Mouse (Mus musculus): ENCODE data around the gene Gnai2.

Gnai2 gene

DNA sequence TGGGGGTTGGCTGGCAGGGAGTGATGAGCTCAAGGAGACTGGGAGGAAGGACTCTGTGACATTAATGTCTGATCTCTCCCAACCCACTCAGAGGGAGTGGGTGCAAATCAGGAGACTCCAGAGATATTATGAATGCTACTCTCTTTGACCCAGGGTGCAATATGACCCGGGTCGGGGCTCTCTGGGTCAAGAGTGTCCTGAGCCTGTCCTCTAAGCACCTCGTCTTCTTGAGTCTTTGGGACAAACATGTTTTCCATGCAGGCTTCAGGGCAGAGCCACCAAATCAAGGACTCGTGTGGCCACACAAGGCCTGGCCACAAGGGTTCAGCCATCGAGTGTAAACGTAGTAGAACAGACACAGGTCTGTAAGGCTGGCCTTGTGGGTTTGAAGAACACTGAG lies 22.9 kb upstream of the Gnai2 start:
- DNase-seq (ENCODE audit: low spot score): no peak

DNA sequence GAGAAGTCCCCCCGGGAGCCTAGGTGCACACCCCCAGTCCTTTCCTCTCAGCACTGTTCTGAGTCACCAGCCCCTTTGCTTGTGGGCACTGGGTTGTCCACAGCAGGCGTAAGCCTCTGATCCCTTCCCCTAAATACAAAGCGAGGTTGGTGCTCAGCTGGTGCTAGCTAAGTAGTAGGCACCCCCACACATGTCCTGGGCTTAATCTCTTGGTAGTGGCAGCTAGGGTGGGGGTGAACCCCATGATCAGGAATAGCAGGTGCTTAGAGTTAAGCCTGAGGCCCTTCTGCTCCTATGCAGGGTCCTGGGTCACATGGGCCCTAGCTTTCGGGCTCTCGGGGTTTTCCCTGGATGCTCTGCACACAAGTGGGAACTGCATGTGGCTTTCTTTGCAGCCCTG lies 22.0 kb upstream of the Gnai2 start:
- no peak for DNase-seq (ENCODE audit: low spot score)

DNA sequence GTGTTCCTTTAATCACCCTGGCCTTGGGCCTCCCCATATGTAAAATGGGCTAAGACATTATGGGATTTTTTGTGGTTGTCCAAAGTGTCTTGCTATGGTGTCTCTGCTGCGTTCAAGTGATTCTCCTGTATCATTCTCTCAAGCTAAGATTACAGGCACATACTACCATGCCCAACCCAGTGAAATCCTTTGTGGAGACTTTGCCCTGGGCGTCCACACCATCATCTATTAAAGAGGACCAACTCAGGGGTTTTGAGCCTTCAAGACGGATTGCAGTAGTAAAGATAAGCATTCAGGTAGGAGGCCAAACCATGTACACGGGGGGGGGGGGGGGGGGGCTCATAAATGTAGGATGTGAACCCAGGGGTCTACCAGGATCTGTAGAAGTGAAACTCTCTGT lies 19.4 kb upstream of the Gnai2 start:
- no peak for DNase-seq (ENCODE audit: low spot score)

DNA sequence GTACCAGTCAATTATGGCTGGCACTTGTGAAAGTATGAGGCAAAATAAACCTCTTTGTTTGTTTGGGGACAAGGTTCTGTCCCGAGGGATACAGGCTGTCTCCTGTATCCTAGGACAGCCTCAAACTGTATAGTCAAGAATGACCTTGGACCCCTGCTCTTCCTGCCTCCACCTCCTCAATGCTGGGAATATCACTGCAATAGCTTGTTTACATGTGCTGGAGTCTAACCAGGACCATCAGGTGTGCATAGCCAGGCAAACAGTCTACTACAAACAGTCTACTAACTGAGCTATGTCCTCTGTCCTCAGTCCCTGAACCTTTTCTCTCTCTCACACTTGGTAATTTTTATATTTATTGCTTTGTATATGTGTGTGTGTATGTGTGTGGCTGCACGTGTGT lies 18.3 kb upstream of the Gnai2 start:
- DNase-seq (ENCODE audit: low spot score): no peak

DNA sequence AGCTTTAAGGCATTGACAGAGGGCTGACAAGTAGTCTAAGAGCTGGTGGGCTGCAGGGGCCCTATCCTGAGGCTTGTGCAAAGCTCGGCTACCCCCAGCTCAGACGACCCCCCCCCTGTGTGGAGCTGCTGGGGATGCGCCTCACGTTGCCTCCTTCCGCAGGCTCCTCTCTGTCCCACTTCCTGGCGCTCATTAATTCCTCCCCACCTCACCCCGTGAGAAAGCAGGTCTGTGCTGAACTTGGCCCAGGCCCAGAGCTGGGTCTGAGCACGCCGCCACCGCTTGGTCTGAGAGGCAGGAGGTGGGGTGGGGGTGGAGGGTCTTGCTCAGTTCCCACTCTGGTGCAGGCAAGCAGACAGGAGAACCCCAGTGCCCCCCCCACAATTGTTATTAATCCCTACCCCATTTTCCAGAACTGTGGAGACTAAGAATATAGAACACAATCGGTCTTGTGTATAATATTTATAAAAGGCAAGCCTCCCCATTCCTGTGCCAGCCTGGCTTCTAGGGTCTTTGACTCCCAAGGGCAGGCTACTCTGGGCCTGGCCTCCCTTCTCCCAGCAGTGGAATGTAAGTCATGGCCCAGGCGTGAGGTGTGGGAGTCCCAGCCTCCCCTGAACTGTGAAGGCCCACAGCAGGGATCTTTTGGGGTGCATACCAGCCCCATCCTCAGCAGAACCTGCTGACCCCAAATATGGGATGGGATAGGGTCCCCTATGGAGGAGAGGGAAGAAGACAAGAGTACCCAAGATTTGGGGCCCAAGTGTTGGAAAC lies 15.7 kb upstream of the Gnai2 start:
- DNase-seq (ENCODE audit: low spot score): no peak

DNA sequence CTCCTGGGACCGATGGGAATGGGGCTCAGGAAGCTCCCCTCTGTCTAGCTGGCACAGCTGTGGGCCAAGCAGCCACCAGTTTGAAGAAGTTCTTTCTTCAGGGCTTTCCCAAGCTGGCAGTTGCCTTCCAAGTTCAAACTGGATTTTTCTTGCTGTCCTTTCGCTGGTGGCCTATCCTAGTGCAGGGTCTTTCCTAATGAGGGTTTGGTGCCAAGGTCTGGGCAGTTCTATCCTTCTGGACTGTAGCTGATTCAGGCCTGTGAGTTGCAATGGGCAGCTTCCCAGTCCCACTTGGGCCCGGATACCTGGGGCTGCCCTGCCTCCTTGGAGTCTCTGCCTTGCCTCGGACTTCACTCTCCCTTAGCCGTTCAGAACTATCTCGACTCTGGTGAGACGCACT lies 15.1 kb upstream of the Gnai2 start:
- DNase-seq (ENCODE audit: low spot score): no peak

DNA sequence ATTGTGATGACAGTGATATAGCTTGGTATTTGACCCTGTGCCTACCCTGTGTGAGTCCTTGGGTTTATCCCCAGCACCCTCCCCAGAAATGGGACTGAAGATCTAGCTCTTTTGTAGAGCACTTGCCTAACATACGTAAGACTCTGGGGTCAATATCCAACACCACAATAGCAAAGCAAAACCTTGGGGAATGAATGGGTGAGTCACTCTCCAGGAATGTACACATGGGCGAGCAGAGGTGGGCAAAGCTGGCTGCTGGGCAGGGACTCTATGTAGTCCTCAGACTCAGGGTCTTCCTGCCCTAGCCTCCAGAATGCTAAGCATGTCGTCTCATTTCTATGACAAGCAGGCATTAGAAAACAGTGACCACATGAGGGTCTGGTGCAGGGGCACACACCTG lies 13.6 kb upstream of the Gnai2 start:
- DNase-seq (ENCODE audit: low spot score): no peak

DNA sequence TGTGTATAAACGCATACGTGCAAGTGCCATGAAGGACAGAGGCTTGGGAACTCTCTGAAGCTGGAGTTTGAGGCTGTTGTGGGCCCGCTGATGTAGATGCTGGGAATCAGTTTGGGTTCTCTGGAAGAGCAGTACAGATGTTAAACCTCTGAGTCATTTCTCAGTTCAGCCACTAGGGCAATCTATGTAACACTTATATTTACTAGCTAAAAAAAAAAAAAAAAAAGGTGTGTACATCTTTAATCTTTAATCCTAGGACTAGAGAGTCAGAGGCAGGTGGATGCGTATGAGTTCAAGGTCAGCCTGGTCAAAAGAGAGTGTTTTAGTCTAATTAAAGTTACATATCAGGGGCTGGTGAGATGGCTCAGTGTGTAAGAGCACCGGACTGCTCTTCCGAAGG lies 11.8 kb upstream of the Gnai2 start:
- DNase-seq (ENCODE audit: low spot score): no peak

DNA sequence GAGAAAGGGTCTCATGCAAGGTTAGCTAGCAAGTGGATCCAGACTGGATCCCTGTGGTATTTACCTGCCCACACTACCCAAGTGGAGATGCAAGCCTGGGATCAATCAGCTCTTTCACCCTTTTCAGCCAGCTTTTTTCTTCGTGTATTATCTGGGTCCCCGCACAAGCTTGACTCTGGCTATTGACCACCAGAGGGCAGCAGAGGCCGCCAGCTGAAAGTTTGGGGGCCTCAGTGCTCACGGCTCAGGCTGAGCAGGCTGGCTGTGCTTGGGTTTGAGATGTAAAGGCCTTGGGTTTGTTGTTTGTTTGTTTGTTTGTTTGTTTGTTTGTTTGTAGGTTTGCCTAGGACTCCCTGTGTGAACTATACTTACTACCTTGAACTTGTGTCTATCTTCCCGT lies 10.4 kb upstream of the Gnai2 start:
- peak; percentile 93 for DNase-seq (ENCODE audit: low spot score)

DNA sequence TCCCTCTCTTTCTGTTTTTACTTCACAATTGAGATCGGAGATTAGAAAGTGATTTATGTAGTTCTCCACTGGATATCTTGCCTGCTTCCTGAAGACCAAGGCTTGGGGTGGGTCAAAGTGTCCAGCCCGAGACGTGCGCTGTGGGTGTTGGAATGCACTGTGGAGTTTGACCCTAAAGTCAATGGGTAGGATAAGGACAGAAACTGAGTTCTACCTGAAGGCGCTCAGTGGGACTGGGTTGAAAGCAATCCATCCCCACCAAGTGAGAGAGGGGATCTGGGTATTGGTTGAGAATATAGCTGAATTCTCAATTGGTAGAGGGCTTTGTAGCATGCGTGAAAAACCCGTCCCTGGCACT lies 10.0 kb upstream of the Gnai2 start:
- no peak for DNase-seq (ENCODE audit: low spot score)

DNA sequence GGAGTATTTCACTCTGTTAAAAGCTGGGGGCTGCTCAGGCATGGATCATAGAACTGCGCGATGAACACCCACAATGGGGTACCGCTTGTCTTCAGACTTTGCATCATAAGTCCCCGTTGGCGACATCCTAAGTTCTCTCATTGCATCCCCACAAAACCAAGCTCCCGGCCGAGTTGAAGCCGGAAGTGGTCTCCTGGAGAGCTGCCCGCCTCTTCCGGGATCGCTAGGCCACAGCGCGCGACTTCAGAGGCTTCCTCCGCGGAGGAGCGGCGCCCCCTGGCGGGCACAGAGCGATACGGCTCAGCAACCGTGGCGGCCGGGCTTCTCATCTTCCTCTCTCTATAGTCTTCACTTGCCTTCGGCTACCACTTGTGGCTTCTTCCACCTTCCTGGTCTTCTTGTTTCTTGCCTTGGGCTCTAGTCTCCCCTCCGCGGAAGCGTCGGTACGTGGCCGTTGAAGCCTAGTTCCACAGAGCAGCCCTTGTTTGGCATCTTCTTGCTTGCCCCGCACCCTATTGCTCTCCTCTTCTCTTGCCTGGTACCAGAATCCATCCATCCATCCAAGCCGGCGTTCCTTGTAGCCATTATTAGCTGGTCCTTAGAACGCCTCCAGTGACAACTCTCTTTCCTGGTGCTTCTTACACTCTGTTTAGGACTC lies 9.5 kb upstream of the Gnai2 start:
- DNase-seq (ENCODE audit: low spot score): peak; percentile 97

DNA sequence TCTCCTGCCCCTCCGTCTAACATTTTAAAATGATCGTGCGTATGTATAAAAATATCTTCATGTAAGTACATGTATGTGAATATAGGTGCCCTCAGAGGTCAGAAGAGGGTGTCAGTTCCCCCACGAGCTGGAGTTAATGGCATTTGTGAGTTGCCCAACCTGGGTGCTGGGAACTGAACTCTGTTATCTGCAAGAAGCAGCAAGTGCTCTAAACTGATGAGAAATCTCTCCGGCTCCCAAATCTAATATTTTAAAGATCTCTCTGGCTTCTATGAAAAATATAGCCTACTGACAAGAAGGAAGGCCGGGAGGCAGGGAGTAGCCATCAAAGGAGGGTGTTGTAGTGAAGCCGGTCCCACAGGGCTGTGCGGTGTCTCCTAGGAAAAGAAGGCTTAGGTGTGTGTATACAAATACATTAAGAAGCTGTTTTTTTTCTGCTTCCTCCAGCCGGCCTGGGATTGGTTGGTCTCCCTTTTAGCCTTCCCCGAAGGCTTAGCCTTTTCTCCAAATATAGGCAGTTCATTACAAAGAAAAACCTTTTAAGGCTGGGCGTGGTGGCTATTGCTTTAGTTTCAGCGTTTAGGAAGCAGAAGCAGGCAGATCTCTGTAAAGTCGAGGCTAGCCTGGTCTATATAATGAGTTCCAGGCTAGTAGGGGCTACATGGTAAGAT lies 8.5 kb upstream of the Gnai2 start:
- DNase-seq (ENCODE audit: low spot score): no peak

DNA sequence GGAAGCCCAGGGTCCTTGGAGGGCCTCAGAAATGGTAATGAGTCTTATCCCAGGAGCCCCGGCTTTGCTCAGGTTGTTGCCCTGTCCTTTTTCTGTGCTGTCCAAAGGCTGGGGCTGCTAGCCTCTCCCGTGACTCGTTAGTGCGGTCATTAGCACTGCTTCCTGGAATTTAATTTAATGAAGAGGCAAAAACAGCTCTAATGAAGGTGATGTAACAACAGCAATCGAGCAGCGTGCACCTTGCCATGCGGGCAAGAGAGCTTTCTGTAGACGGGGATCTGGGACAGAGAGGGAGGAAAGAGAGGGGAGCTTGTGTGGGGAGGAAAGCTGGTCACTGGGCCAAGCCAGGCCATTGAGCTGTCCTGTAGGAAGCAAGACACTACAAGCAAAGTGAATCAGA lies 6.5 kb upstream of the Gnai2 start:
- no peak for DNase-seq (ENCODE audit: low spot score)

DNA sequence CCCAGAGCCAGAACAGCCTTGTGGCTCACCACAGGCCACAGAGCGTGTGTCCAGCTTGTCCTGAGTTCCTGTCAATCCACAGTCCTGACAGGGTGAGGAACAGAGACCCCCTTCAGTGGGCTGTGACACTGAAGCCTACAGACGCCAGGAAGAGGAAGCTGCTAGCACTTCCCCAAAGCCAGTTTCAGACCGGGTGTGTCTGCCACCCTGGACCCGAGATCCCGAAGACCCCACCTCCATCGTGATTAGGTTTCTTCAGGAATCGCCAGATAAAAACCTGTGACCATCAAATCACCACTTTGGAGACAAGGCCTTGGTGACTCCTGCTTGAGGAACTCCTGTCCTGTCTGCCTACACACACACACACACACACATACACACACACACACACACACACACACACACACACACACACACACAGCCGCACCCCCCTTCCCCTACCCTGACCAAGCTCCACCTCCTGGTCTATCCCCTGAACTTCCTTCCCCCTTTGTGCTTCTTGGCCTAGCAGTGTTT lies 5.1 kb upstream of the Gnai2 start:
- no peak for DNase-seq (ENCODE audit: low spot score)

DNA sequence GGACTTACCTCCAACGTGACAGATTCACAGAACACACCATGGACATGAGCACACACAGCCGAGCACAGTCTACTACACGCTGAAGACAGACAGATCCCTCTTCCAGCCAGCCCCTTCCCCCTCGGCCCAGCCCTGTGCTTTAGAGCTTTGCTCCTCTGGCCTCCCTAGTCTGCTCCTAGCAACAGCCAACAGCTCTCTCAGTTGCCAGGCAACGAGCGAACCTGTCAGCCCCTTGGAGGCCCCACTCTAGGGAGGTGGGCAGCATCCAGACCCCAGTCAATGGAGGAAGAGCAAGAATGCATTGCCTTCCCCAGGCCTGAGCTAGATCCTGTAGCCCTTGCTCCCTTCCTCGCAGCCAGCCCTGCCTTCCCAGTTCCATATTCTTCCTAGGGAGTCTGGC lies 1.9 kb upstream of the Gnai2 start:
- peak; percentile 90 for DNase-seq (ENCODE audit: low spot score)

DNA sequence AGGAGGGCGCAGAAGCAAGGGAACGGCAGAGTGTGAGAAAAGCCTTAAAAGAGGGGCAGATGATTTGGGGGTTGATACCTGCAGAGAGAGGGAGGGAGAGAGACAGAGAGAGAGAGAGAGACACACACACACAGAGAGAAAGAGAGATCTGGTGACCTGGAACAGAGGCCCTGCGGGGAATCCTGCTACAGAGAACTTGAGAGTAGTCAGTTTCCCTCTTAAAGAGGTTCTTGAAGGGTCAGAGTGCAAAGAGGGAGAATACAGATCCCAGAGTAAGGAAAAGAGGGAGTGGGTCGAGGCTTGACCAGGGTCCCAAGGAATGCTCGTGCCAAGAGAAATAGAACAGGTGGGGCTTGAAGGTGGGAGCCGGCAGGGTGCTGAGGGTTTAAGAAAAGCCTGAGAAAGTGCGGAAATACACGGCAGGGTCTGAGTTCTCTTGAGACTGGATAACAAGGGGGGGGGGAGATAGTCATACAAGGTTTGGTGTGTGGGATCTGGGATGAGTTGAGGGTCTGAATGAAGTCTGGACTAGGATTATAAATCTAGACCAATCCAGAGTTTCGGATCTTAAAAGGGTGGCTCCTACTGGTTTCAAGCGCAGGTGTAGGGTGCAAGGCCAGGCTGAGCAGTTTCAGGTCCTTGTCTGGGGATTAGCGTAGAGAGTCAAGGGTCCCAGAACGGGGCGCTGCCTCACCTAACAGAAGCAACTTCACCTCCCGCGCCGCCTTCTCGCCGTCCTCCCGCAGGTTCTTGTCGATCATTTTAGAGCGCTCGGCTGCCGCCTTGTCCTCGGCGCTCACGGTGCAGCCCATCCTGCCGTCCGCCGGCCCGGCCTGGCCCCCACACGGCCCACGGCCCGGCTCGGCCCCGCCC lies 525 bp downstream of the Gnai2 start:
- no peak for DNase-seq (ENCODE audit: low spot score)

DNA sequence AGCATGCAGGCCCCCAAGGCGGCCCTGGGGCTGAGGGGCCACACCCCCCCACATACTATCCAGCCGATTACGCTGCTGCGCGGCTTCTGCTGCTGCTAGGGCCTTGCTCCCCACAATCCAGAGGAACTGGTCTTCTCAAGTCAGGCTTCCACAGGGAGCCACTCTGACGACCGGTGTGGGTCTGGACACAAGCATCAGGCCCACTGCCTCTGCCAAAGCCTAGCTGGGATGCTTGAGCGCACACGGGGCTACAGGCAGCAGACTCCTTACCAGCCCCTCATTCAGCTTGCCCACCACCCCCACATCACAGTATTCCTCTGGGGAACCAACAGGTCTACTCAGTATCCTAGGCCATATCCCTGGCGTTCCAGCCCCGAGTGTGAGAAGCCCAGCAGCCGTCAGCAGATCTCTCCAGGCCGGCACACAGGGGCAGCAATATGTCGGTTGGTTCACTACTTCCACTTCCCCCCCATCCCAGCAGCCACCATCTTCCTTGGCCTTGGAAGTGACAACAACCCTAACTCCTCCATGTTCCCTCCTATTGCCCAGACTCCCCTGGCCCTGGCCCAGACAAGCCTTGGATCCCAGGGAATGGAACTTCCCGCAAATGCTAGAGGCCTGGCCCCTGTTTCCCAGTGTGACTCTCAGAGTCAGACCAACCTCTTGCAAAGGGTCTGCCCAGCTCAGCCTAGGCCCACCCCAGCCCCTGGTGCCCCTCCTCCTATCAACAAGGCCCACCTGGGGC lies 1.3 kb downstream of the Gnai2 start:
- DNase-seq (ENCODE audit: low spot score): no peak

DNA sequence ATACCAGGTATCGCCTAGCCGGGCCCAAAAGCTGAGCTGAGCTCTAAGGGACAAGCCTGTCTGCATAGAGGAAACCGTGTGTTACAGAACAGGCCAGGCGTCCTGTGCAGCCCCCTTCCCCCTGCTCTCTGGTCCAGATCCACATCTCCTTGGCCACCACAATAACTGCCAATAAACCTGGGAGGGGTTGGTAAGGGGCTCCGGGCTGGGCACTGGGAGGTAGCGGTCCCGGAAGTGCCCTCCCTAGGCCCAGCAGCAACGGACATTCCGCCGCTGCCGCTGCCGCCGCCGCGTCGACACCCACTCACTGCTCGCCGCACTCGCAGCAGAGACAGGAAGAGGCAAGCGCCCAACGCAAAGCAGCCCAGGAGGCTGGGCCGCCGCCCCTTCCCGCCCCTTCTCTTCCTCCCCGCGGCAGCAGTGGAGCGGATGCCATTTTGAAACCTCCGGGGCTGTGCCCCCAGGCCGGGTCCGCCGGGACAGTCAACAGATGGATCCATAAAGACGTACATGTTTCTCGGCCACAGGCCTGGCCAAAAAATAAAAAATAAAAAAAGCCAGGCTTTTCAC lies 2.0 kb downstream of the Gnai2 start:
- peak; percentile 81 for DNase-seq (ENCODE audit: low spot score)

DNA sequence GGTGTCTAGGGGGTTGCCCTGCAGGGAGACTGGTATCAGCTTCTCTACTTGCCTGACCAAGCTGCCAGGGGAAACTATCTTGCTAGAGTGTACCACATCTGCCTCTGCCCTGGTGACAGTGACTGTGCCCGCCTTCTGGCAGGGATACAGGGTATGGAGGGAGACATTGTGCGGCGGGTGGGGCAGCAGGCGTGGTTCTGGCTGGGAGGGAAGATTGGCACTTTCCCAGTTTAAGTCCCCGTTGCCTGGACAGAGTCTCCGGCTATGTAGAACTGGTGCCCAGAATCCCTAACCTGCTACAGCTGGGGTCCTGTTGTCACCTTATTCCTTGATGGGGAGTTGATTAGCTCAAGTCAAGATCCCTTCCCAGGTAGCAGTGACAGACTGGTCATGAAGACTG lies 2.7 kb downstream of the Gnai2 start:
- no peak for DNase-seq (ENCODE audit: low spot score)

DNA sequence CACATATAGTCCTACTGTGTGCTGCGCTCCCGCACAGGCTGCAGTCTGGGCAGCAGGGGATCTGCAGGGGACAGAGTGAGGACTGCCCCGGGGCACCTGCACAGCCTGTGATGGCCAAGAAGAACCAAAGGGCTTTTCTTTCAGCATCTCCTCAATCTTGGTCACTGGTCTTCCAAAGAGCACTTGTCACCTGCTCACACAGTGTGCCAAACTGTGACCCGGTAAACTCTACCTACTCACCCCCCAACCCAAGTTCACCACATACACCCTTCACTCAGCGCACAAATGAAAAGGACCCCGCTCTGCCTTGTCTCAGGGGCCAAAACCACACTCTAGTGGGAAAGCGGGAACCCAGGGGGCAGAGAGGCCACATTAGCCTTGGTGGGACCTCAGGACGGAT lies 3.3 kb downstream of the Gnai2 start:
- no peak for DNase-seq (ENCODE audit: low spot score)

DNA sequence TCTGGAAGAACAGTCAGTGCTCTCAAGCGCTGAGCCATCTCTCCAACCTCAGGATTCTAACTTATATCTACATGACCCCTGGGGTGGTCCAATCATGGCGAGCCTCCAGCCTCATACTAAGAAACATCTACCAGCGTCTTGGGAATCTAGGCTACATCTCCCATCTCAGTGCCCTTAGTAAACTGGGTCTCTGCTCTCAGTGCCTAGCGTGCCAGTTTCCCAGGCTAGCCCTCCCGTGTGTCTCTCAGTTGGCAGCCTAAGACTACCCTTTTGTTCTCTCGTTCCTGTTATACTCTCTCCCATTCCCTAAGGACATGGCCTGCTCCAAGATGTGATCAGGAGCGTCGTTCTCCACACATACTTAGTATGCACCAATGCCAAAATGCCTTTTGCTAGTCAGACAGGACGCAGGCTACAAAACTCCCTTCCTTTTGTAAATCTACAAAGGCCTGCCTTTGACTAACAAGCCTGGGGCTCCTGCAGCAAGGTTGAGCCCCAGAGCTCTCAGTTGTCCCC lies 3.8 kb downstream of the Gnai2 start:
- DNase-seq (ENCODE audit: low spot score): no peak
